Mouse (Mus musculus): Measurements from ENCODE around the gene Col23a1.

DNA sequence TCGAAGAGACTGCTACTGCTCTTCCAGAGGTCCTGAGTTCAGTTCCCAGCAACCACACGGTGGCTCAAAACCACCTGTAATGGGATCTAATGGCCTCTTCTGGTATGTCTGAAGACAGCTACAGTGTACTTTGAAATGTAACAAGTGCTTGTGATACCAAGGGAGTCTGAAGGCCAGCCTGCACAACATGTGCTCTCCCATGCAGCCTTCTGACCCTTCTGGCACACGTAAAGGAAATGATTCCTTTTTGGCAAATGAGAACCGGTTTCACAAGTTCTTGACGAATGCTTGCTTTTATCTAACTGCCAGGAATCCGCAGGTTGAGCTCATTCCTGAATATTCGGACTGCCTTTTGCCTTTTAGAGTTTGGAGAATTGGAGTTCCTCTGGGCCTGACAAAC lies 325.4 kb downstream of the Col23a1 start:
- TF ChIP-seq TAL1 (conservative IDR thresholded peaks at IDR 0.05; ENCODE audit: low read depth, low read length) (no peak), CTCF (IDR thresholded peaks at IDR 0.05; ENCODE audit: low read depth, low read length) (no peak), POLR2AphosphoS5 (IDR thresholded peaks at IDR 0.05; ENCODE audit: insufficient replicate concordance, low read depth, low read length) (no peak), GATA1 (IDR thresholded peaks at IDR 0.05; ENCODE audit: borderline replicate concordance, low read length) (no peak)
